Mouse (Mus musculus): ENCODE results near the gene Hnrnpul2.
"Not testable (repeated sequence)": the region's sequence is repeated elsewhere in the genome, so short reads cannot be mapped to it uniquely, and the experiment has no call there.

The Hnrnpul2 gene

GRCm38 (mm10) chr19:8818801-8819595 is 812 bp upstream of the Hnrnpul2 start, which contains the start of gene Ttc9c:
Gene Ttc9c, minus strand, starts transcription at chr19:8819333.
- peak; percentile 97 for DNase-seq (ENCODE audit: low spot score)

- DNase-seq (ENCODE audit: low spot score): no peak
Measured at GRCm38 (mm10) chr19:8820424-8820956, 680 bp downstream of the Hnrnpul2 start.

DNA sequence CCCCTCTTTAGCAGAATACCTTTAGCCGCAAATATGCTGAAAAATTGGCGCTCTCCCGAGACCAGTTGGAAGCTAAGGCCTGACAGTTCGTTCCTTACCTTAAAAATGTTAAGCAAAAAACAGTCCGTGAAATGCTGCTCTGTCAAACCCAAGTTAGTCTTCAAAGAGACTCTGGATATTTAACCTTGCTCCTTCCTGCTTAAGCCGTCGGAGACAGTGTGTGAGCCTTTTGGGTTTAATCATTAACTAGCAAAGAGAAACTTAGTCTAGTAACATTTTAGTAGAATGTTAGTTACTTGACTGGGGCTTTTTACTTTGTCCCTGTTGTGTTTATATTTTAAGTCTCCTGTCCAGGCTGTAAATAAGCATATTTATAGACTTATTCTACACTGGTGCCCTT is 1.3 kb downstream of the Hnrnpul2 start:
- DNase-seq (ENCODE audit: low spot score): no peak

DNA sequence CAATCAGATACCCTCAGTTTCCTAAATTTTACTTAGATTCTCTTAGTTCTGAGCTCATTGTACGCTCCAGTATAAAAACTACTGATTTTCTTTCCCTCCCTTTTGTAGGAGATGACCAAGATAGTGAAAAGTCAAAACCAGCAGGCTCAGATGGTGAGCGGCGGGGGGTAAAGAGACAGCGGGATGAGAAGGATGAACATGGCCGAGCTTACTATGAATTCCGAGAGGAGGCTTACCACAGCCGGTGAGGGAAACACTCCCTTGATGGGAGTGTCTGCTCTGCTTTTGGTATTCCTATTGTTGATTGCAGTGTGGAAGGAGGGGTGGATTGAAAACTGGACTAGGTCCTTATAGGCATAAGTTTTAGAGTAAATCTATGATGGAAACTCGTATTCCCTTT is 2.9 kb downstream of the Hnrnpul2 start:
- DNase-seq (ENCODE audit: low spot score): no peak

DNA sequence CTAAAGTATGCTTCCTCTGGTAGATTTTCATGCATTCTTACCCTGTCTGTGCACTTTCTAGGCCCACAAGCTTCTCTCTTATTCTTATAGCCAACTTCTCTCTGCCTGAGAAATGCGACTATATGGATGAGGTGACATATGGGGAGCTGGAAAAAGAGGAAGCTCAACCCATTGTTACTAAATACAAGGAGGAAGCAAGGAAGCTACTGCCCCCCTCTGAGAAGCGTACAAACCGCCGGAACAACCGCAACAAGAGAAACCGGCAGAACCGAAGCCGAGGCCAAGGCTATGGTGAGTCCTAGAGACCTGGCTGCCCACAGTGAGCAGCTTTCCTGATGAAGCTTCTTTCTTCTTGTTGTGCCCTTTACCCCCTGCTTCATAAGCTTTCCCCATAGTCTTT is 9.8 kb downstream of the Hnrnpul2 start, which contains the start of gene AC129217.1:
Gene AC129217.1, plus strand, starts transcription at position 114 of the 400 bp plus-strand sequence.
- no peak for DNase-seq (ENCODE audit: low spot score)

- DNase-seq (ENCODE audit: low spot score): no peak
Measured at GRCm38 (mm10) chr19:8830664-8831063, 10.9 kb downstream of the Hnrnpul2 start.

- DNase-seq (ENCODE audit: low spot score): no peak
Measured at GRCm38 (mm10) chr19:8831262-8831661, 11.5 kb downstream of the Hnrnpul2 start.

DNA sequence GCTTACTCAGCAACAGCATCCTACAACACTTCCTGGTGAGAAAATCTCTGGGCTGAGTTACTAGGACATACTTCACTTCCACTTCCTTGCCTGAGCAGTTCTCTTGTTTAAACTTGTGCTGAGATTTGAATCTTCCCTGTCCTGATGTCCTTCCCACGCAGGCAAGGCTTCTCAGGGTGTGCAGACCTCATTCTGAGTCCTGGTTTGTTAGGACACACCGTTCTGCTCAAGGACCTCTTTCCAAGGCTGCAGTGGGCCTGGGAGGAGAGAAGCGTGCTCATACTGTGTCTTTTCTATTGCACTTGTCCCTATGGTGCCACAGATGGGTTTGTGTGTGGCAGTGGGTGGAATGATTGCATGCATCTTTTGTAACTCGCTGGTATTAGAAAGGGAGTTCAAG is 13.2 kb downstream of the Hnrnpul2 start:
- no peak for DNase-seq (ENCODE audit: low spot score)

DNA sequence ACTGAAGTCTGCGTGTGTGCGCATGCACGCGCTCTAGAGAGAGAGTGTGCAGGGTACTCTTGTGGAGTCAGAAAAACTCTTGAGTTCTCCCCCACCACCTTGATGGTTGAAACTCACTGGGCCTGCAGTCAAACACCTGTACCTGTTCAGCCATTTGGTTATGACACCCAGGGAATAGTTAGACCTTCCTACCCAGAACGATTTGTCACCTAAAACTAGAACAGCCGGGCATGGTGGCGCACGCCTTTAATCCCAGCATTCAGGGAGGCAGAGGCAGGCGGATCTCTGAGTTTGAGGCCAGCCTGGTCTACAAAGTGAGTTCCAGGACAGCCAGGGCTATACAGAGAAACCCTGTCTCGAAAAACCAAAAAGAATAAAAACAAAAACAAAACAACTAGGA is 16.5 kb downstream of the Hnrnpul2 start:
- DNase-seq (ENCODE audit: low spot score): not testable (repeated sequence)

GRCm38 (mm10) chr19:8837251-8837791 is 17.5 kb downstream of the Hnrnpul2 start, which contains the start of gene Bscl2:
Gene Bscl2, plus strand, starts transcription at chr19:8837467.
- peak; percentile 70 for DNase-seq (ENCODE audit: low spot score)

DNA sequence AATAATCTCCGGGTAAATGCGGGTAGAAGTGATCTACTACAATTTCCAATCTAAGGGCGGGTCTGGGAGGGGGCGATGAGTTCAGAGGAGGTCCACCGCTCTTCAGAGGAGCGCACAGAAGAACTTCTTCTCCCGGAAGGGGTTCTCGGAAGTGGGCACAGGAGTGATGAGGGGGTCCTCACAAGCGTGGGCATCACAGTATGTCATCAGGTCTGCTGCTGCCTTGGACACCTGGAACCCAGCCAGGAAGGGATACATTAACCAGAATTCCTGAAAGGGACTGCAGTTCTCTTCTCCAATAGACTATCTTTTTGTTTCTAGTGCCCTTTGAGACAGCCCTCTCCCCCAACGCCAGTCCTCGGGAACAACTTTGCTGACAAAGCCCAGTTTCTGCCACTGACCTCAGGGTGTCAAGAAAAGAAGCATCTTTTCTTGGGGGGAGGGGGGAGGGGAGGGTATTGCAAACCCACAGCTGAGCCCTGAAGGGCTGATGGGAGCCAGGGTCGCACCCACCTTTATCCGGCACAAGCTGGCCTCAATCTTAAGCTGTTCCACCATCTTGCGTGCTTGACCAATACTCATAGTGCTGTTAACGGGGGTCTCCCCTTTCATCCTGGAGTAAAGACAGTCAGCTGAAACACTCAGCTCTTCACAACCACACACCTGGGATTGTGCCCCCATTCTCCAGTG is 18.4 kb downstream of the Hnrnpul2 start:
- no peak for DNase-seq (ENCODE audit: low spot score)

DNA sequence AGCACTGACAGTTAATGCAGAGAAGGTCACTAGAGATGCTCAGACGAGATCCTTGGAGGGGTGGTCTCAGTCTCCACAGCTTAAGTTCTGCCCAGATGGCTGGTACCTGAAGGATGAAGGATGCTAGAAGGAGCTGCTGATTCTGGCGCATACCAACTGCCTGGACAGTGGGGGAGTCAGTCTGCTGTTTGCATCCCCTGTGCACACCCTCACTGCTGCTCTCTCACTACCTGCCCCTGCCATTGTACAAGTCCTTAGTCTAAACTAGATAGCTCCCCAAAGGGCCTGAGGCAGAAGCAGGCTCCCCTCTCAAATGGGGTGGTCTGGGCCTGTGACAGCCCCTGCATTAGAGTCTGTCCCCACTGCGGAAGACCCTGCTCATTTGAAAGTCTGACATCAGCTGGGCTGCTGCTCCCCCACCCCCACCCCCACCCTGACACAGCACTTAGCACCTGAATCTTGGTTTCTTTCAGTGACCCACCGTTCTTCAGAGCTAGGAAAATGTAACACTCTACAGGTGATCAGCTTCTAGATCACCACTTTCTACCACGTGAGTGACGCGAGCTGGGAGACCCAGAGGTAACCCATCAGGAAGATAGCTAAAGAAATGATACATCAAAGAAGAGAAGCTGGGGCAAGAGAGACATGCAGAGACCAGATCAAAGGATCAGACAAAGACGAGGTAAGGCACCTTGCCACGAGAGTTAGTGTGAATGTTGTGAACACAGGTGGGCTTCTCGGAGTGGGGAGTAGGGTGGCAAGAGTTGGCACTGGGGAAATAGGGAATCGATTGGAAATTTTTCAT is 19.5 kb downstream of the Hnrnpul2 start, which contains the start of gene Gng3:
Gene Gng3, minus strand, starts transcription at position 92 of the 805 bp plus-strand sequence.
- DNase-seq (ENCODE audit: low spot score): no peak

DNA sequence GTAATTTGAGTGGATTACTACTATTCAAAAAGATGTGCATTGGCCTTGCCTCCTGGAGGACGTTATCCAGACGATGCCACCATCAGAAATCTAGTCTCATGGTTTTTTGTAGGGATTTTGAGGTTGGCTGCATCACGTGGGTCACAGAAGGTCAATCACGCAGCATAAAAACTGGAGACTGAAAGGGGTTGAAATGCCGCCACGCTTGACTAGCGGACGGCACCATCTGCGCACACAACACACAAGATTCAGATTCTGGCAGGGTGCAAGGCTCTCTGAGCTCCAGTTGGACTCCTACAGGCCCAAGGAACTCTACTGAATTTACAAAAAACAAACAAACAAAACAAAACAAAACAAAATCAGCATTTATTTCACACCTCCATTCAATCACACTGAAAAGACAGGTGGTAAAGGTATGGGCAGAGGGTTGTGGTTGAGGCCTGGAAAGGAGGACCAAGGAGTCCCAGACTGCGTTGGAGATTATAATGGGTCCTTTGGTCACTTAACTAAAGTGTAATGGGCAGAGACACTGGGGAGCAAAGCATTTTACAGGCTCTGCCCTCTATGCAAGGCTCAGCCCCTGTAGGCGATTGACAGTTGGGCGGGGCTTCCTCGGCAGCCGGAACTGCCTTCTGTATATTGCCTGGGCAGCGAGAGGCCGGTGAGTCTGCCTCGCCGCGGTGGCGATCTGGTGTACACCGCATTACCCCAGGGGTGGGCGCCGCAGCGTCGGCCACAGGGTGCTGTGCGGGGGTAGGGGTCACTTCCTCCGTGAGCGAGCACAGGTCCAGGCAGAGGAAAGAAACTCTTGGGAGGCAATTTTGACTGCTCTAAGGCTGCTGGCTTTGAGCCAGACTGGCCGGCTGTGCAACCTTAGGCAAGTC is 20.3 kb downstream of the Hnrnpul2 start:
- peak; percentile 61 for DNase-seq (ENCODE audit: low spot score)

- no peak for DNase-seq (ENCODE audit: low spot score)
Measured at GRCm38 (mm10) chr19:8841012-8841411, 21.2 kb downstream of the Hnrnpul2 start.

DNA sequence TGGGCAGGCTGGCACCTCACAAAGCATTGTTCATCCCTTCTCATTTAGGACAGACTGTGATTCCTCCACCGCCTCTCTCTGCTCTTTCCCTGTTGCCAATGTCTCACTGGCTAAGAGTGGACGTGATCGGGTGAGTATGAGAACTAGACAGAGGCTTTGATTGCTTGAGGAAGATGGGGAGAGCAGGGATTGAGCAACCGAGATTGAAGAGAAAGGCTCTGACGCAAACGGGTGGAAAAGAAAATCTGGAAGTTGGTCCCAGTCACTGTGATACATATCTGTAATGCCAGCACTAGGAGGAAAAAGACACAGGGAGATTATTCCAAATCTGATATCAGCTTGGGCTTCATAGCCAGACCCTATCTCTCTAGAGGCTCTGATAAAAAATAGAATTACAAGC is 23.2 kb downstream of the Hnrnpul2 start:
- no peak for DNase-seq (ENCODE audit: low spot score)

DNA sequence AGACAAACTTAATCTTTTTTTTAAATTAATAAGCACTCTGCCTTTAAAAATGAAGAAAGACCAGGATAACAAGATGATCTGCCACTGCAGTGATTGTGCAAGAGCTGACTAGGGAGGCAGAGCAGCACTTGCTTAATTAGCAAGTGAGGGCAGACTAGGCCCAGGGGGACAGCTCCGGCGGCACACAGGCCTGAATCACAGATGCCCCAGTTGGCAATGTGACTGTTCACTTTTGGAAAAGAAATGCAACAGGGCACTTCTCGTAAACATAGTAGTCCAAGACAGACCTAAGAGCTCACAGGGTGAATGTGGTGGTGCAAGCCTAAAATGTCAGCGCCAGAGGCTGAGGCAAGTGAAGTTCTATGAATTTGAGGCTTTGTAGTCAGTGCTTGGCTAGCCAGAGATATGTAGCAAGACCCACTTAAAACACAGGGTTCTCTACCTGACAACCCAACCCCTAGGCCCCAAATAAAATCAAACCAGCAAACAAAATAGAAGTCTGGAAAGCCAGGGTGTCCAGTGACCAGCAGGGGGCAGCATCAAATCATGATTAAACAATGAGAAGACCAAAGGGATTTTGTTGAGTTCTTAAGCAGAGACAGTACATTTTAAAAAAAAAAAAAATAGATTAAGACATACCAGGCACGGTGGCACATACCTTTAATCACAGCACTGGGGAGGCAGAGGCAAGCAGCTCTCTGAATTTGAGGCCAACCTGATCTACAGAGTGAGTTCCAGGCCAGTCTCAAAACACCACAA is 24.7 kb downstream of the Hnrnpul2 start:
- DNase-seq (ENCODE audit: low spot score): no peak

GRCm38 (mm10) chr19:8848356-8848755 is 28.5 kb downstream of the Hnrnpul2 start:
- DNase-seq (ENCODE audit: low spot score): no peak

DNA sequence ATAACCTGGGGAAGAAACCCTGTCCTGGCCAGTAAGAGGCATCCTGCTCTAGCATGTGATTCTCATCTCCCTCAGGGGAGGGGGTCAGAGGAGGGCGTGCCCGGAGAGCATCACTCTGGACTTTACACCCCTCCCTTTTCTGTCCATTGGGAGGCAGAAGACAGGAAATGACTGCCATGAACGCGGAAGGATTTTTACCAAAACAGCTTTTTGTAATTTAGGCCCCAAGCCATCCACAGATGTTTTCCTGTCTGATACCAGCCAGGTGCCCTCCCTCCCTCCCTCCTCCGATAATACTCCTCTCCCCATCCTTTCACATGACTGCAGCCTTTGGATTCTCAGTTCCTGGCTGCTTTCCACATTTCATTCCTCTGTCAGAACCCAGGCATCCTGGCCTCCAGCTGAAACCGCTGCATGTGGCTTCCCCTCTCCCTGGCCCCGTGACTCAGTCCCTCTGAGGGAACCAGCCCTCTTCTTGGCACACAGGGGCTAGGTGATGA is 30.6 kb downstream of the Hnrnpul2 start, which contains the start of gene Lrrn4cl:
Gene Lrrn4cl, plus strand, starts transcription at position 367 of the 500 bp plus-strand sequence.
- no peak for DNase-seq (ENCODE audit: low spot score)

GRCm38 (mm10) chr19:8851639-8852038 is 31.8 kb downstream of the Hnrnpul2 start:
- DNase-seq (ENCODE audit: low spot score): no peak

Measured in ovary, adult 18-20 months (tissue).